Mouse (Mus musculus) midbrain, postnatal 0 days (tissue): ENCODE results near the gene Csnk2b. TPM values are rescaled to one million over a fixed set of nuclear protein-coding genes. Genes with fewer than 3 reads are reported as not detected.

Source experiments
- ATAC-seq: fragments of 200-750 bp; cut with Nextera tagmentation; 2 replicates; pipeline ENCODE4 v1.8.0; 2017; ENCODE audit warnings: moderate number of reproducible peaks, mild to moderate bottlenecking, moderate TSS enrichment, moderate library complexity; ENCODE audit not compliant: low FRiP score
- DNase-seq: peaks from one replicate; pipeline ENCODE4 v3.0.0-alpha.2; 2015; ENCODE audit warnings: low spot score
- H3K27ac ChIP-seq: fragments of 300-500 bp; sonication (generic); 2 replicates; pipeline ENCODE4 v1.5.1; 2014; ENCODE audit warnings: low read depth, mild to moderate bottlenecking, low read length, mixed read lengths
- H3K27me3 ChIP-seq: fragments of 300-500 bp; sonication (generic); 2 replicates; pipeline ENCODE4 v1.6.1; 2014; ENCODE audit warnings: low read length, control low read depth, mixed read lengths; ENCODE audit not compliant: insufficient read depth
- H3K36me3 ChIP-seq: fragments of 300-500 bp; sonication (generic); 2 replicates; pipeline ENCODE4 v1.6.1; 2014; ENCODE audit warnings: low read length, control low read depth, mixed read lengths; ENCODE audit not compliant: insufficient read depth
- H3K4me1 ChIP-seq: fragments of 300-500 bp; sonication (generic); 2 replicates; pipeline ENCODE4 v1.6.1; 2014; ENCODE audit warnings: mild to moderate bottlenecking, control low read depth, antibody characterized with exemption, low read length, mixed read lengths; ENCODE audit not compliant: insufficient read depth
- H3K4me2 ChIP-seq: fragments of 300-500 bp; sonication (generic); 2 replicates; pipeline ENCODE4 v1.6.1; 2014; ENCODE audit warnings: low read depth, mild to moderate bottlenecking, low read length, mixed read lengths; ENCODE audit not compliant: poor library complexity, severe bottlenecking
- H3K4me3 ChIP-seq: fragments of 300-500 bp; sonication (generic); 2 replicates; pipeline ENCODE4 v1.5.1; 2014; ENCODE audit warnings: low read depth, mild to moderate bottlenecking, low read length, moderate library complexity
- H3K9ac ChIP-seq: fragments of 300-500 bp; sonication (generic); replicated peaks from 2 replicates; pipeline ENCODE4 v1.6.1; 2014; ENCODE audit warnings: mild to moderate bottlenecking, low read length, moderate library complexity, mixed read lengths; ENCODE audit not compliant: poor library complexity, severe bottlenecking
- H3K9me3 ChIP-seq: fragments of 300-500 bp; sonication (generic); 2 replicates; pipeline ENCODE4 v1.6.1; 2016; ENCODE audit warnings: low read length, control low read depth
- CTCF ChIP-seq: IDR thresholded peaks from 2 replicates; pipeline ENCODE4 v1.5.1; 2016; ENCODE audit warnings: antibody characterized with exemption, mild to moderate bottlenecking
- WGBS: fragments of 180-500 bp; shearing (Covaris S2); extraction: QIAGEN DNeasy Blood & Tissue Kit; methylation state at CpG from one replicate; pipeline ENCODE4 v1.1.7; 2014; 5-methylcytosine and 5-hydroxymethylcytosine counted together
- polyA plus RNA-seq: library from polyadenylated mRNA; unstranded; fragments of >200 nt; fragmentation: Nextera tagmentation; extraction: Ambion mirVana; gene quantifications from 2 replicates; pipeline ENCODE4 v1.2.1, GENCODE M21; 2015
- total RNA-seq: library from RNA; depleted of rRNA; stranded (reverse); fragments of >200 nt; gene quantifications from 2 replicates; pipeline ENCODE4 v1.2.3, GENCODE M21; 2014

Gene Csnk2b
- total and polyA plus RNA-seq, 2 experiments from 2014 or later, result 287 to 332 TPM

DNA sequence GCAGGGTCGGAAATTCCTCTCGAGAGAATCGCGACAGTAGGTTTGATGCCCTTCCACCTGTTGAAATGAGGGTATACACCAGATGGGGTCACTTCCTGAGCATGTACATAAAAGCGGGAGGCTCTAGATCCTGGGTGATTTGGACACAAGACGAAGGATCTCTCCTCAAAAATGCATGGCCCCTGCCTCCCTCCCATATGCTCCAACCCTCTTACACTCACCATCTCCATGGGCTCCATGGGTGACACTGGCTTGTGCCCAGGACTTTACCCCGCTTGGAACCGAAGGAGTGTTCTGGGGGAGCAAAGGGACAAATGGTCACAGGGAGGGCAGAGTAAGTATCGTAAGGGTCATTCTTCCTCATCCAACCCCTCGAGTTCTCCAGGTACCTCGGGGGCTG is 39.6 kb upstream of the Csnk2b start:
- no peak for TF ChIP-seq CTCF
- H3K9me3 ChIP-seq, result no peaks in the 10 kb centered on the region
- DNase-seq, result no peak
- no peak overlapping the region for H3K4me2 ChIP-seq
- peaks cover 10% of the 10 kb centered on the region; the same call in 1 of the 2 replicates for H3K4me1 ChIP-seq
- no peak overlapping the region for H3K27ac ChIP-seq
- no peaks in the 10 kb centered on the region for H3K27me3 ChIP-seq
- no peak overlapping the region for H3K9ac ChIP-seq
- peaks cover 58% of the 10 kb centered on the region for H3K36me3 ChIP-seq
- ATAC-seq, result no peak
- 80% methylated on average over 11 of the region's 11 CpGs for WGBS
- no peak overlapping the region; the same call in 1 of the 2 replicates for H3K4me3 ChIP-seq

DNA sequence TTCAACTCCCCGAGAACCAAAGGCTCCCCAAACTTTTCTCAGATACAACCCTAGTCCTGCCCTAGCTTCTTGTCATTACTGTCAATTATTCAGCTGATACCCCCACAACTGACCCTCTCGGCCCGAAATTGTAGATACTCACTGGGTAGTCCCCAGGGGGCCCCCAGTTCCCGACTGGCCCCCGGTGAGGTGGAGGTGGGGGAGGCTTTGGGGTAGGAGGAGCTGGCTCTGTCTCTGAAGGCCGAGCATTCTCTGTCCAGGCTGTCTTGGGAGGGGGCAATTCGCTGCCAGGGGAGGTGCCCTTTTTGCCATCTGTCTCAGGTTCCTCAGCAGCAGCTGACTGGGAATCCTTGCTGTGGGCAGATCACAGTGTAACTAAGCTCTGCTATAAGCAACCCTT is 37.8 kb upstream of the Csnk2b start:
- no peak for DNase-seq
- no peak for ATAC-seq
- 82% methylated on average over 7 of the region's 7 CpGs for WGBS
- Histone ChIP-seq H3K27me3 (no peaks in the 10 kb centered on the region), H3K4me2 (no peak overlapping the region), H3K36me3 (peaks cover 75% of the 10 kb centered on the region), H3K9ac (no peak overlapping the region), H3K9me3 (no peaks in the 10 kb centered on the region), H3K4me3 (no peak overlapping the region), H3K4me1 (peaks cover 8% of the 10 kb centered on the region; the same call in 1 of the 2 replicates), H3K27ac (no peak overlapping the region)
- TF ChIP-seq CTCF, result no peak

DNA sequence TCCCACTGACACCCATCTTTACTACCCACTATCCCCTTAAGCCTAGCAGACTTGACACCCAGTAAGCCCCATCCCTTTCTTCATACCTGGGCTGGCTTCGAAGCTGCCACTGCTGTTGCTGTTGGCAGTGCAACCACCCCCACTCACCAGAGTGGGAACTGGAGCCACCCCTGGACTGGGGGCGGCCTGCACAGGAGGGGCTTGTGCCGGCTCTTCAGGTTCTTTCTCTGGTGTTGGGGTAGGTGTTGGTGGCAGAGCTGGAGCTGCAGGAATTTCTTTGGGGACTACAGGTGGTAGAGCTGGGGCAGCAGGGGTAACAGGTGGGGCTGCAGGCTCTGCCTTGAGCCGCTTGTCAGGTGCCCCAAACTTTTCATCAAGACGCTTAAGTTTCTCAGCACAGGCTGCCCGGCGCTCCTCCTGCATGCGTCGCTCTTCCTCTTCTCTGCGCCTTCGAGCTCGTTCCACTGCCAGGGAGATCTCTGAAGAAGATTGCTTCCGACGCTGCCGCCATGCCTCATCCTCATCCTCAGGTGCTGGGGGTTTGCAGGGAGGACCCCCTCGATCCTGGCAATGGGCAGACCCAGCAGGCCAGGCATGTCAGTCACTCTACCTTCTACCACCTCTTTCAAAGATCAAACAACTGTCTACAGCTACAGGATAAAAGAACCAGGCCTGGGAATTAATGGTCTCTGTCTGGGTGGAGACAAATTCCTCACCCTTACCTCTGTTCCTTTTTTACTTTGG is 37.2 kb upstream of the Csnk2b start:
- peaks cover 8% of the 10 kb centered on the region; the same call in 1 of the 2 replicates for H3K4me1 ChIP-seq
- no peak overlapping the region for H3K4me2 ChIP-seq
- DNase-seq, result no peak
- WGBS, result 95% methylated on average over 16 of the region's 16 CpGs
- H3K9ac ChIP-seq, result no peak overlapping the region
- no peak overlapping the region for H3K27ac ChIP-seq
- ATAC-seq, result no peak
- H3K9me3 ChIP-seq, result no peaks in the 10 kb centered on the region
- no peaks in the 10 kb centered on the region for H3K27me3 ChIP-seq
- H3K36me3 ChIP-seq, result peaks cover 81% of the 10 kb centered on the region
- TF ChIP-seq CTCF, result no peak
- no peak overlapping the region for H3K4me3 ChIP-seq

DNA sequence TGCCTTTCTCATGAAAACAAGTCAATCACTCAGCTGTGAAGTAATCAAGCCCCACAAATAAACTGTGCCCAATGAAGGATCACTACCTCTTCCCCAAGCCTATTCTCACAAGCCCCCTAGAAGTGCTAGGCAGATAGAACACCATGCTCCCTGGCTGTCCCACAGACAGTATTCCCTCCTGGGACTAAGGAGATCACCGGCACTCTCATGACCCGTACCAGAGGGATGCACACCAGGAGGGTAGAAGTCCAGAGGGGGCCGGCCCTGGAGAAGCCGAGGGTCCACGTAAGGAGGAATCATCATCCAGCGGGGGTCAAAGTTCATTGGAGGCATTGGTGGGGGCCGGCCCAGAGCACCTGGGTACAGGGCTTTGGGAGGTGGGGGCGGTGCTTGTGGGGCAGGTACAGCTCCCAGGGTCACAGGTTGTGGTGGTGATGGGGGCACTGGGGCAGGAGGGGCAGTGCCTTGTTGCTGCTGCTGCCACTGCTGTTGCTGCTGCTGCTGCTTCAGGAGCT is 35.9 kb upstream of the Csnk2b start:
- Histone ChIP-seq H3K4me3 (no peak overlapping the region), H3K4me1 (peaks cover 5% of the 10 kb centered on the region; the same call in 1 of the 2 replicates), H3K4me2 (no peak overlapping the region), H3K27ac (no peak overlapping the region), H3K36me3 (peaks cover 94% of the 10 kb centered on the region), H3K9me3 (no peaks in the 10 kb centered on the region), H3K27me3 (no peaks in the 10 kb centered on the region), H3K9ac (no peak overlapping the region)
- 91% methylated on average over 8 of the region's 8 CpGs for WGBS
- DNase-seq (no peak), ATAC-seq (no peak)
- TF ChIP-seq CTCF, result no peak

DNA sequence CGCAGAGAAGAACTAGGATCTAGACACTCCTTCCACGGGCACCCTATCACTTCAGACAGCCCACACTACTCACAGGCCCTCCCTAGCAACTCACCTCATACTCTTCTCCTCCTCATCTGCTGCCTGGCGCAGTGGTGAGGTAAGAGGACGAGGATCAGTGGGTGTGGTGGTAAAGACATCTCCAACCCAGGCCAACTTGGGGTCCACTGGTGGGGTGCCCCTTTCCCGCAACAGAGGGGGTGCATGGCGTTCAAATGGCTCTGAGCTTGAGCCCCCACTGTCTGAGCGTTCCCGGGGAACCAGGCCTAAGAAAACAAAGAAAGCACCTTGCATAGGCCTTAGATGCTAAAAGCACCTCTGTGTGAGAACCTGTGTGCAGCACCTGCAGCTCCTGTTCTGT is 35.4 kb upstream of the Csnk2b start:
- Histone ChIP-seq H3K4me3 (no peak overlapping the region), H3K9me3 (no peaks in the 10 kb centered on the region), H3K4me2 (no peak overlapping the region), H3K27ac (no peak overlapping the region), H3K9ac (no peak overlapping the region), H3K36me3 (peaks cover 99% of the 10 kb centered on the region), H3K27me3 (no peaks in the 10 kb centered on the region), H3K4me1 (peaks cover 3% of the 10 kb centered on the region; the same call in 1 of the 2 replicates)
- ATAC-seq (no peak), DNase-seq (no peak)
- no peak for TF ChIP-seq CTCF
- 94% methylated on average over 8 of the region's 8 CpGs for WGBS

DNA sequence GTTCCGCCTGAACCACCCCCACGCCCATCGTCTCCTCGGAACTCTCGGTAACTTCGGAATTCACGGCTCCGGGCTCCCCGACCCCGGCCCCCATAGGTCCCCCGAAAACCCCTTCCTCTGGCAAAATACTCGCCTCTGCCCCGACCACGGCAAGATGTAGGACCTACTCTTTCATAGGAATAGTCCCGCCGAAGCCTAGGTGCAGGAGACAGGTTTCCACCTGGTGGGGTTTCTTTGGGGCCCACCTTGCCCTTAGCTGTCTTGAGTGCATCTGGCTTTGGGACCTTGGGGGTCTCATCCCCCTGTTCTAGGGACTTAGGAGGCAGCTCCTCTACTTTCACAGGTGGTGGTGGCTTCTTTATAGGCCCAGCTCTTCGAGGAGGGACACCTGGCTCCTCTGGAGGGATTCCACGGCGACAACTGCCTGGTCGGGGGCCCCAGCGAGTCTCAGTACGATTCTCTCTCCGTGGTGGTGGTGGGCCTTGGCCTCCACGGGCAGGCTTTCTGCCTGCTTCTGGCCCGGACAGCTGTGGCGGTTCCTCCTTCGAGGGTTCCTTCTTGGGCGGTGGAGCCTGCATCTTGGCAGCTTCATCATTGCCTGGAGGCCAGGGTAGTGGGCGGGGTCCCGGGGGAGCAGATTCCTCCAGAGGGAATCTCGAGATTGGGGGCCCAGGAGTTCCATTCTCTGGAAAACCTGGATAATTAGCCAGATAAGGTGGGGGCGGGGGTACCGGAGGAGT is 34.8 kb upstream of the Csnk2b start:
- Histone ChIP-seq H3K27ac (no peak overlapping the region), H3K36me3 (peaks cover 97% of the 10 kb centered on the region), H3K27me3 (no peaks in the 10 kb centered on the region), H3K9ac (no peak overlapping the region), H3K4me2 (no peak overlapping the region), H3K4me1 (no peaks in the 10 kb centered on the region), H3K9me3 (no peaks in the 10 kb centered on the region), H3K4me3 (no peak overlapping the region)
- ATAC-seq, result no peak
- no peak for TF ChIP-seq CTCF
- no peak for DNase-seq
- 91% methylated on average over 33 of the region's 33 CpGs for WGBS
